Mouse (Mus musculus): ENCODE results near the gene Mrps7. TPM values are rescaled to one million over a fixed set of nuclear protein-coding genes. Genes with fewer than 3 reads are reported as not detected.

Mrps7 gene
- polyA plus RNA-seq, 1 experiment from 2014 or later: 105 TPM

- DNase-seq (ENCODE audit: low spot score): no peak
- H3K36me3 ChIP-seq (ENCODE audit: control insufficient read depth, insufficient read depth, low read length): peaks cover 36% of the 10 kb centered on the region
- H3K4me3 ChIP-seq (ENCODE audit: low read depth, low read length): no peak overlapping the region
- H3K4me1 ChIP-seq (replicated peaks; ENCODE audit: control insufficient read depth, insufficient read depth, low read length): no peaks in the 10 kb centered on the region
- no peak overlapping the region for H3K27ac ChIP-seq (ENCODE audit: low read depth, low read length)
- H3K4me2 ChIP-seq (replicated peaks; ENCODE audit: low read depth, low read length): no peak overlapping the region
- WGBS: 90% methylated on average over 7 of the region's 7 CpGs
- H3K9ac ChIP-seq (ENCODE audit: low read depth, low read length): no peak overlapping the region
- H3K9me3 ChIP-seq (ENCODE audit: control insufficient read depth, low read length): no peaks in the 10 kb centered on the region
- no peaks in the 10 kb centered on the region for H3K27me3 ChIP-seq (ENCODE audit: control insufficient read depth, insufficient read depth, low read length)
- ATAC-seq (ENCODE audit: low FRiP score): no peak
These were observed 18.1 kb upstream of the Mrps7 start for GRCm38 (mm10) chr11:115585573-115586100.

- DNase-seq (ENCODE audit: low spot score): no peak
- H3K4me2 ChIP-seq (replicated peaks; ENCODE audit: low read depth, low read length): no peak overlapping the region
- peaks cover 36% of the 10 kb centered on the region for H3K36me3 ChIP-seq (ENCODE audit: control insufficient read depth, insufficient read depth, low read length)
- no peak overlapping the region for H3K4me3 ChIP-seq (ENCODE audit: low read depth, low read length)
- H3K27ac ChIP-seq (ENCODE audit: low read depth, low read length): no peak overlapping the region
- WGBS: 93% methylated on average over 9 of the region's 9 CpGs
- H3K27me3 ChIP-seq (ENCODE audit: control insufficient read depth, insufficient read depth, low read length): no peaks in the 10 kb centered on the region
- no peaks in the 10 kb centered on the region for H3K4me1 ChIP-seq (replicated peaks; ENCODE audit: control insufficient read depth, insufficient read depth, low read length)
- H3K9ac ChIP-seq (ENCODE audit: low read depth, low read length): no peak overlapping the region
- H3K9me3 ChIP-seq (ENCODE audit: control insufficient read depth, low read length): no peaks in the 10 kb centered on the region
- ATAC-seq (ENCODE audit: low FRiP score): no peak
These were observed 17.3 kb upstream of the Mrps7 start for GRCm38 (mm10) chr11:115586403-115586802.

GRCm38 (mm10) chr11:115587984-115588383, 15.7 kb upstream of the Mrps7 start:
- Histone ChIP-seq H3K27me3 (ENCODE audit: control insufficient read depth, insufficient read depth, low read length) (no peaks in the 10 kb centered on the region), H3K4me2 (replicated peaks; ENCODE audit: low read depth, low read length) (no peak overlapping the region), H3K4me3 (ENCODE audit: low read depth, low read length) (no peak overlapping the region), H3K36me3 (ENCODE audit: control insufficient read depth, insufficient read depth, low read length) (peaks cover 35% of the 10 kb centered on the region), H3K27ac (ENCODE audit: low read depth, low read length) (no peak overlapping the region), H3K4me1 (replicated peaks; ENCODE audit: control insufficient read depth, insufficient read depth, low read length) (no peaks in the 10 kb centered on the region), H3K9ac (ENCODE audit: low read depth, low read length) (no peak overlapping the region), H3K9me3 (ENCODE audit: control insufficient read depth, low read length) (no peaks in the 10 kb centered on the region)
- ATAC-seq (ENCODE audit: low FRiP score) (no peak), DNase-seq (ENCODE audit: low spot score) (no peak)
- 83% methylated on average over 9 of the region's 9 CpGs for WGBS

- Histone ChIP-seq H3K4me3 (ENCODE audit: low read depth, low read length) (no peak overlapping the region), H3K4me1 (replicated peaks; ENCODE audit: control insufficient read depth, insufficient read depth, low read length) (no peaks in the 10 kb centered on the region), H3K9me3 (ENCODE audit: control insufficient read depth, low read length) (no peaks in the 10 kb centered on the region), H3K27me3 (ENCODE audit: control insufficient read depth, insufficient read depth, low read length) (no peaks in the 10 kb centered on the region), H3K36me3 (ENCODE audit: control insufficient read depth, insufficient read depth, low read length) (peaks cover 27% of the 10 kb centered on the region), H3K9ac (ENCODE audit: low read depth, low read length) (no peak overlapping the region), H3K4me2 (replicated peaks; ENCODE audit: low read depth, low read length) (no peak overlapping the region), H3K27ac (ENCODE audit: low read depth, low read length) (no peak overlapping the region)
- 77% methylated on average over 2 of the region's 2 CpGs for WGBS
- ATAC-seq (ENCODE audit: low FRiP score) (no peak), DNase-seq (ENCODE audit: low spot score) (no peak)
These were observed 13.1 kb upstream of the Mrps7 start for GRCm38 (mm10) chr11:115590526-115591075.

GRCm38 (mm10) chr11:115595209-115595608, 8.5 kb upstream of the Mrps7 start:
- no peak overlapping the region for H3K4me3 ChIP-seq (ENCODE audit: low read depth, low read length)
- ATAC-seq (ENCODE audit: low FRiP score) (no peak), DNase-seq (ENCODE audit: low spot score) (no peak)
- peaks cover 12% of the 10 kb centered on the region; the same call in 1 of the 2 replicates for H3K36me3 ChIP-seq (ENCODE audit: control insufficient read depth, insufficient read depth, low read length)
- no peaks in the 10 kb centered on the region for H3K4me1 ChIP-seq (replicated peaks; ENCODE audit: control insufficient read depth, insufficient read depth, low read length)
- H3K9ac ChIP-seq (ENCODE audit: low read depth, low read length): no peak overlapping the region
- H3K9me3 ChIP-seq (ENCODE audit: control insufficient read depth, low read length): no peaks in the 10 kb centered on the region
- no peak overlapping the region for H3K4me2 ChIP-seq (replicated peaks; ENCODE audit: low read depth, low read length)
- WGBS: 98% methylated on average over 3 of the region's 3 CpGs
- H3K27me3 ChIP-seq (ENCODE audit: control insufficient read depth, insufficient read depth, low read length): no peaks in the 10 kb centered on the region
- no peak overlapping the region for H3K27ac ChIP-seq (ENCODE audit: low read depth, low read length)

- DNase-seq (ENCODE audit: low spot score) (no peak), ATAC-seq (ENCODE audit: low FRiP score) (no peak)
- Histone ChIP-seq H3K4me2 (replicated peaks; ENCODE audit: low read depth, low read length) (no peak overlapping the region), H3K4me3 (ENCODE audit: low read depth, low read length) (no peak overlapping the region), H3K36me3 (ENCODE audit: control insufficient read depth, insufficient read depth, low read length) (peaks cover 6% of the 10 kb centered on the region; the same call in 1 of the 2 replicates), H3K27ac (ENCODE audit: low read depth, low read length) (no peak overlapping the region), H3K27me3 (ENCODE audit: control insufficient read depth, insufficient read depth, low read length) (no peaks in the 10 kb centered on the region), H3K9me3 (ENCODE audit: control insufficient read depth, low read length) (no peaks in the 10 kb centered on the region), H3K4me1 (replicated peaks; ENCODE audit: control insufficient read depth, insufficient read depth, low read length) (peaks cover 4% of the 10 kb centered on the region), H3K9ac (ENCODE audit: low read depth, low read length) (no peak overlapping the region)
- 97% methylated on average over 4 of the region's 4 CpGs for WGBS
These were observed 5.4 kb upstream of the Mrps7 start for GRCm38 (mm10) chr11:115598309-115598708.

GRCm38 (mm10) chr11:115599722-115600121, 4.0 kb upstream of the Mrps7 start:
- Histone ChIP-seq H3K9ac (ENCODE audit: low read depth, low read length) (no peak overlapping the region), H3K27me3 (ENCODE audit: control insufficient read depth, insufficient read depth, low read length) (no peaks in the 10 kb centered on the region), H3K4me2 (replicated peaks; ENCODE audit: low read depth, low read length) (no peak overlapping the region), H3K4me3 (ENCODE audit: low read depth, low read length) (no peak overlapping the region), H3K27ac (ENCODE audit: low read depth, low read length) (no peak overlapping the region), H3K36me3 (ENCODE audit: control insufficient read depth, insufficient read depth, low read length) (no peaks in the 10 kb centered on the region), H3K4me1 (replicated peaks; ENCODE audit: control insufficient read depth, insufficient read depth, low read length) (peaks cover 6% of the 10 kb centered on the region), H3K9me3 (ENCODE audit: control insufficient read depth, low read length) (no peaks in the 10 kb centered on the region)
- ATAC-seq (ENCODE audit: low FRiP score) (no peak), DNase-seq (ENCODE audit: low spot score) (no peak)
- WGBS: 93% methylated on average over 7 of the region's 7 CpGs

- no peak overlapping the region for H3K4me2 ChIP-seq (replicated peaks; ENCODE audit: low read depth, low read length)
- no peak overlapping the region for H3K27ac ChIP-seq (ENCODE audit: low read depth, low read length)
- DNase-seq (ENCODE audit: low spot score) (no peak), ATAC-seq (ENCODE audit: low FRiP score) (no peak)
- no peak overlapping the region for H3K4me3 ChIP-seq (ENCODE audit: low read depth, low read length)
- H3K9ac ChIP-seq (ENCODE audit: low read depth, low read length): no peak overlapping the region
- WGBS: 97% methylated on average over 15 of the region's 15 CpGs
- H3K36me3 ChIP-seq (ENCODE audit: control insufficient read depth, insufficient read depth, low read length): no peaks in the 10 kb centered on the region
- H3K27me3 ChIP-seq (ENCODE audit: control insufficient read depth, insufficient read depth, low read length): no peaks in the 10 kb centered on the region
- H3K4me1 ChIP-seq (replicated peaks; ENCODE audit: control insufficient read depth, insufficient read depth, low read length): peaks cover 10% of the 10 kb centered on the region
- H3K9me3 ChIP-seq (ENCODE audit: control insufficient read depth, low read length): no peaks in the 10 kb centered on the region
These were observed 3.0 kb upstream of the Mrps7 start for GRCm38 (mm10) chr11:115600743-115601142.

- DNase-seq (ENCODE audit: low spot score) (no peak), ATAC-seq (ENCODE audit: low FRiP score) (no peak)
- Histone ChIP-seq H3K9me3 (ENCODE audit: control insufficient read depth, low read length) (no peaks in the 10 kb centered on the region), H3K27ac (ENCODE audit: low read depth, low read length) (no peak overlapping the region), H3K9ac (ENCODE audit: low read depth, low read length) (no peak overlapping the region), H3K4me2 (replicated peaks; ENCODE audit: low read depth, low read length) (no peak overlapping the region), H3K27me3 (ENCODE audit: control insufficient read depth, insufficient read depth, low read length) (no peaks in the 10 kb centered on the region), H3K4me3 (ENCODE audit: low read depth, low read length) (no peak overlapping the region), H3K4me1 (replicated peaks; ENCODE audit: control insufficient read depth, insufficient read depth, low read length) (peaks cover 10% of the 10 kb centered on the region), H3K36me3 (ENCODE audit: control insufficient read depth, insufficient read depth, low read length) (no peaks in the 10 kb centered on the region)
- 92% methylated on average over 4 of the region's 4 CpGs for WGBS
These were observed 2.6 kb upstream of the Mrps7 start for GRCm38 (mm10) chr11:115601174-115601573.
